Mouse (Mus musculus): Measurements from ENCODE around the gene Dcaf6.

DNA sequence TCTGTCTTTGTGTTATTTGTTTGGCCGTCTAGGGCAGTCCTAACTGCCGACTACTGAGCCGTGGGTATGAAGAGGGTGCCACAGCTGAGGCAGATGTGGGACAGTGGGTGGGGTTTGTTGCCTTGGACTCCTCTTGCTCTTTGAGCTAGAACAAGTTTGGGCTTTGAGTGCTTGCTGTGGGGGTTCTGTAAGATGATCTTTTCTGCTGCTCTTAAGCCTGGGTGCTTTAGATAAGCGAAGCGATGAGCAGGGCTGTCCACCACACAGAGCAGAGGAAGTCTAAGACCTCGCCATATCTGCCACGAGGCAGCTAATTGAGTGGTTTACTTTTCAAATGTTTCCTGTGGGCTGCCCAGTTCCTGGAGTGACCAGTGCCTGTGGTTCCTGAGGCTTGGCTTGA is 137.3 kb downstream of the Dcaf6 start:
- TF ChIP-seq CTCF (IDR thresholded peaks at IDR 0.05; ENCODE audit: low read depth) (no peak), EP300 (IDR thresholded peaks at IDR 0.05; ENCODE audit: low read depth) (peak; percentile 61)

All from liver, postnatal 0 days (tissue).